Mouse (Mus musculus) kidney, postnatal 0 days (tissue): ENCODE results near the gene Senp3. TPM values are rescaled to one million over a fixed set of nuclear protein-coding genes. Genes with fewer than 3 reads are reported as not detected.
A peak's percentile ranks its signal among the peaks of the same experiment; 100 is the strongest.
"Not testable (repeated sequence)": the region's sequence is repeated elsewhere in the genome, so short reads cannot be mapped to it uniquely, and the experiment has no call there.

Experiments used
- ATAC-seq: fragments of 200-750 bp; cut with Nextera tagmentation; replicated peaks from 2 replicates; pipeline ENCODE4 v1.8.0; 2017; ENCODE audit warnings: low read depth, moderate number of reproducible peaks, moderate TSS enrichment, moderate library complexity; ENCODE audit not compliant: low FRiP score
- DNase-seq: peaks from one replicate; pipeline ENCODE4 v3.0.0-alpha.2; 2016; ENCODE audit warnings: low spot score
- H3K27ac ChIP-seq: fragments of 300-500 bp; sonication (generic); 2 replicates; pipeline ENCODE4 v1.5.1; 2014; ENCODE audit warnings: mild to moderate bottlenecking
- H3K27me3 ChIP-seq: fragments of 300-500 bp; sonication (generic); 2 replicates; pipeline ENCODE4 v1.6.1; 2014; ENCODE audit warnings: low read length, mixed read lengths; ENCODE audit not compliant: insufficient read depth
- H3K36me3 ChIP-seq: fragments of 300-500 bp; sonication (generic); 2 replicates; pipeline ENCODE4 v1.6.1; 2014; ENCODE audit warnings: low read length, mixed read lengths; ENCODE audit not compliant: insufficient read depth
- H3K4me1 ChIP-seq: fragments of 300-500 bp; sonication (generic); replicated peaks from 2 replicates; pipeline ENCODE4 v1.6.1; 2014; ENCODE audit warnings: antibody characterized with exemption, low read length, mixed read lengths; ENCODE audit not compliant: insufficient read depth
- H3K4me2 ChIP-seq: fragments of 300-500 bp; sonication (generic); 2 replicates; pipeline ENCODE4 v1.6.1; 2014; ENCODE audit warnings: mild to moderate bottlenecking, low read length, moderate library complexity, mixed read lengths
- H3K4me3 ChIP-seq: fragments of 300-500 bp; sonication (generic); replicated peaks from 2 replicates; pipeline ENCODE4 v1.5.1; 2014; ENCODE audit warnings: low read depth, low read length
- H3K9ac ChIP-seq: fragments of 300-500 bp; sonication (generic); 2 replicates; pipeline ENCODE4 v1.6.1; 2014; ENCODE audit warnings: low read depth, low read length
- H3K9me3 ChIP-seq: fragments of 300-500 bp; sonication (generic); replicated peaks from 2 replicates; pipeline ENCODE4 v1.6.1; 2016; ENCODE audit warnings: low read length, inconsistent platforms, mixed read lengths
- CTCF ChIP-seq: IDR thresholded peaks from 2 replicates; pipeline ENCODE4 v1.5.1; 2016; ENCODE audit warnings: antibody characterized with exemption, low read depth, mild to moderate bottlenecking, moderate library complexity
- WGBS: fragments of 180-500 bp; shearing (Covaris S2); extraction: QIAGEN DNeasy Blood & Tissue Kit; methylation state at CpG from one replicate; pipeline ENCODE4 v1.1.7; 2014; 5-methylcytosine and 5-hydroxymethylcytosine counted together
- polyA plus RNA-seq: library from polyadenylated mRNA; unstranded; fragments of >200 nt; fragmentation: Nextera tagmentation; extraction: Ambion mirVana; gene quantifications from 2 replicates; pipeline ENCODE4 v1.2.1, GENCODE M21; 2015

Gene Senp3
- polyA plus RNA-seq, 1 experiment from 2014 or later, result 52.2 TPM

DNA sequence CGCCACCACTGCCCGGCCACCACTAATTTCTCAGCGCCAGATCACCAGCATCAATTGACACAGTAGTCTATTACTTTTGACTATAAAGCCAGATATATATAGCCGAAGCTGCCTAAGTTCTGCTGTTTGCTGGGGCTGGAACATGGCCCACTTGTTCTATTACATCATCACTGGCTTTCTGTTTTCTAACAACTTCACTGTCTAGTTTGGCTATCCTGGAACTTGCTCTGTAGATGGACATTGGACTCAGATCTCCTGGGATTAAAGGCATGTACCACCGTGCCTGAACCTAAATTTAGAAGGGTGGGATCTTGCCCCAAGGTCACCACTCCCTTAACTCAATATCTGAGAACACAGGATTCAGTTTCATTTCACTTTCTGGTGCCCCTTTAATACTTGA, 36.0 kb downstream of the Senp3 start:
- H3K27ac ChIP-seq, result no peak overlapping the region
- no peaks in the 10 kb centered on the region for H3K9me3 ChIP-seq
- H3K36me3 ChIP-seq, result peaks cover 79% of the 10 kb centered on the region
- H3K4me3 ChIP-seq, result no peak overlapping the region
- DNase-seq, result no peak
- no peaks in the 10 kb centered on the region for H3K4me1 ChIP-seq
- no peaks in the 10 kb centered on the region for H3K27me3 ChIP-seq
- no peak for TF ChIP-seq CTCF
- 90% methylated on average over 5 of the region's 5 CpGs for WGBS
- H3K9ac ChIP-seq, result no peak overlapping the region
- H3K4me2 ChIP-seq, result no peak overlapping the region
- ATAC-seq, result no peak

DNA sequence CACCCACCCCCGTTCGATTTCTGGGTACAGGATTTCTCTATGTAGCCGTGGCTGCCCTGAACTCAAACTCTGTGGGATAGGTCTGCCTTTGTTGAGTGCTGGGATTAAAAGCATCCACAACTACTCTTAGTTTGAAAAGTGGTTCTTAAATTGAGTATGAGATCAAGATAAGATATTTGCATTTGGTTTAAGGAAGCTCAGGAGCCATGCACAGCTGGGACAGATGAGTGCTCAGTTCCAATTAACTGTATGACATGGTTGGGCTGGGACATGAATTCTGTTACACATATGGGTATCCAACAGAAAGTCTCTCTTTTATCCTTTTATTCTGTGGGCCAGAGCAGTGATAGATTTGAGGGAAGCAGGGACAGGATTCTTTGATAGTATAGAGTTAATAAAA, 46.4 kb downstream of the Senp3 start:
- TF ChIP-seq CTCF, result no peak
- WGBS, result 78% methylated on average over 3 of the region's 3 CpGs
- ATAC-seq (no peak), DNase-seq (no peak)
- Histone ChIP-seq H3K4me2 (peak overlapping the region; percentile 32), H3K27ac (no peak overlapping the region), H3K27me3 (no peaks in the 10 kb centered on the region), H3K36me3 (peaks cover 5% of the 10 kb centered on the region; the same call in 1 of the 2 replicates), H3K4me3 (no peak overlapping the region), H3K9me3 (no peaks in the 10 kb centered on the region), H3K9ac (no peak overlapping the region), H3K4me1 (peaks cover 12% of the 10 kb centered on the region; the same call in 1 of the 2 replicates)

DNA sequence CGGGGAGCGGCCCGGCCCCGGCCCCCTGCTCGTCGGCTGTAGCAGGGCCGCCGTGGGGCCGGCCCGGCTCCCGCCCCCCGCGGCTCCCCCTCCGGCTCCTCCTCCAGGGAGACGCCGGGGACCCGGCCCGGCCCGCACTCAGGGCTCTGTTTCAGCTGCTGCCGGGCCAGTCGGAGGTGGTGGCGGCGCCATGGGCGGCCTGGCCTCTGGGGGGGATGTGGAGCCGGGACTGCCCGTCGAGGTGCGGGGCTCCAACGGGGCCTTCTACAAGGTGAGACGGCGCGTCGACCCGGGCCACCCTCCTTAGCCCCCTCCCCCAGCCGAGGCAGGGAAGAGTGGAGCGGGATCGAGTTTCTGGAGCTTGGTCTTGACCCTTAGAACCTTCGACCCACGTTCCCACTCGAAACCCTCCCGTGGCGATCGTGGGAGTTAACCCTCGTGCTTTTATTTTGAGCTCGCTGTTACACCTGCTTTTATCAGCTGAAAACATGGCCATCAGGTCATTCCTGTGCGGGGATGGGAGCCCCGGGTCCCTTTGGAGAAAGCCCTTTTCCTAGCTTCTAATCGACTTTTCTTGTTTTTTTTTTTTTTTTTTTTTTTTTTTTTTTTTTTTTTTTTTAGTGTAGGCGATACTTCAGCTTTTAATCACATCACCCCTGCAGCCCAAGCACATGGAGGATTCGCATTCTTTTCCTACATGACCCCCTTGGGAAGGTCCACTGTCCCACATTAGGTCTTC, 48.6 kb downstream of the Senp3 start:
- Histone ChIP-seq H3K9me3 (no peaks in the 10 kb centered on the region), H3K4me2 (peak overlapping the region; percentile 51), H3K27me3 (no peaks in the 10 kb centered on the region), H3K9ac (peak overlapping the region; percentile 97), H3K36me3 (no peaks in the 10 kb centered on the region), H3K27ac (peak overlapping the region; percentile 97), H3K4me1 (peaks cover 12% of the 10 kb centered on the region; the same call in 1 of the 2 replicates), H3K4me3 (peak overlapping the region; percentile 91)
- DNase-seq (peak; percentile 72), ATAC-seq (peak; percentile 57)
- TF ChIP-seq CTCF, result no peak
- whole genome bisulfite sequencing, result under 1% methylated on average over 38 of the region's 50 CpGs

DNA sequence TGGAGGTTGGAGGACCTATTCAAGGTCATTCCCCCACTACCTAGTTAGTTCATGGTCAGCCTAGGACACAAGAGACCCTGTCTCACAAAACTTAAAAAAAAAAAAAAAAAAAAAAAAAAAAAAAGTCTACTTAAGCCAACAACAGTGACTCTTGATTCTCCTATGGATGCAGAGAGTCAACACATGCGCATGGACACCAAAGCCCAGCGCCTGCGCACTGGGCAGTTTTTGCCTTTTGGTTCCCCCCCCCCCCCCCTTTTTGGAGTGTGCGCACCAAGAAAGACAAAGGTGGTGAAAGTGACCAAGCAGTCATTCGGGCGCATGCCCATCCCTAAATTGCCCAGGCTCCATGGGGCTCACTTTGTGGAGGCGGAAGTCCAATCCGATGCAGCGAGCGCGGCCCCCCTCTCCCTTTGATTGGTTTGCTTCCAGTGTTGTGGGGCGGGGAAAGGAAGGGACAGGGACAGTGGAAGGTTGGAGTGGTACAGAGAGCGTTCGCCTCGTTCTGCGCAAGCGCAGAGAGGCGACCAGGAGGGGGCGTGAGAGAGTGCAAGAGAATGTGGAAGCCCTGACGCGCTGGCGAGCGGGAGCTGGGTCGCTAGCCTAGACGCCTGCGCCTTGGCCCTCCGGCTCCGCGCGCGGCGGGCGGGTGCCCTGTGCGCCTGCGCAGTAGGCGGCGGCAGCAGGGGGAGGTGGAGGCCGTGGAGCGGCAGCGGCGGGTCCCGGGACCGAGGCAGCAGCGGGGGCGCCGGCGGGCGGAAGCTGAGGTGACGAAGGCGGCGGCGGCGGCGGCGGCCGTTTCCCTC, 49.4 kb downstream of the Senp3 start, which contains the start of gene Fxr2:
Gene Fxr2, plus strand, starts transcription at position 707 of the 806 bp plus-strand sequence.
- H3K36me3 ChIP-seq, result no peaks in the 10 kb centered on the region
- H3K4me1 ChIP-seq, result peaks cover 12% of the 10 kb centered on the region; the same call in 1 of the 2 replicates
- under 1% methylated on average over 36 of the region's 56 CpGs for WGBS
- H3K4me3 ChIP-seq, result peak within 1 kb of the TSS; percentile 91
- peak; percentile 89 for TF ChIP-seq CTCF
- H3K9ac ChIP-seq, result peak within 1 kb of the TSS; percentile 97
- ATAC-seq (peak; percentile 97), DNase-seq (peak; percentile 100)
- no peaks in the 10 kb centered on the region for H3K27me3 ChIP-seq
- peak within 1 kb of the TSS; percentile 51 for H3K4me2 ChIP-seq
- H3K27ac ChIP-seq, result peak within 1 kb of the TSS; percentile 97
- H3K9me3 ChIP-seq, result no peaks in the 10 kb centered on the region

DNA sequence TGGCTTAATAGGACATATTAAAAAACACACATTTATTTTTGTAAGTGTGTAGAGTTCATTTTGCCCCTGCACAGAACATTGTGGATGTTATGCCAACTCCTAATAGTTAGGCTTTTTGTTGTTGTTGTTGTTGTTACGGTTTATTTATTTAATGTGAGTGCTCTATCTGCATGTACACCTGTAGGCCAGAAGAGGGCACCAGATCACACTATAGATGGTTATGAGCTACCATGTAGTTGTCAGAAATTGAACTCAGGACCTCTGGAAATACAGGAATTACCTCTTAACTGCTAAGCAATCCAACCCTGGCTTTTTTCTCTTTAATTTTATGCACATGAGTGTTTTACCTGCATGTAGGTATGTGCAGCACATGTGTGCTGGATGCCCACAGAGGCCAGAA, 52.1 kb downstream of the Senp3 start:
- peak; percentile 74 for TF ChIP-seq CTCF
- Histone ChIP-seq H3K9ac (no peak overlapping the region), H3K27ac (no peak overlapping the region), H3K9me3 (no peaks in the 10 kb centered on the region), H3K4me1 (peaks cover 4% of the 10 kb centered on the region; the same call in 1 of the 2 replicates), H3K4me2 (no peak overlapping the region), H3K36me3 (no peaks in the 10 kb centered on the region), H3K27me3 (no peaks in the 10 kb centered on the region), H3K4me3 (no peak overlapping the region)
- DNase-seq (peak; percentile 50), ATAC-seq (no peak)
- 83% methylated on average over 1 of the region's 1 CpGs for WGBS

DNA sequence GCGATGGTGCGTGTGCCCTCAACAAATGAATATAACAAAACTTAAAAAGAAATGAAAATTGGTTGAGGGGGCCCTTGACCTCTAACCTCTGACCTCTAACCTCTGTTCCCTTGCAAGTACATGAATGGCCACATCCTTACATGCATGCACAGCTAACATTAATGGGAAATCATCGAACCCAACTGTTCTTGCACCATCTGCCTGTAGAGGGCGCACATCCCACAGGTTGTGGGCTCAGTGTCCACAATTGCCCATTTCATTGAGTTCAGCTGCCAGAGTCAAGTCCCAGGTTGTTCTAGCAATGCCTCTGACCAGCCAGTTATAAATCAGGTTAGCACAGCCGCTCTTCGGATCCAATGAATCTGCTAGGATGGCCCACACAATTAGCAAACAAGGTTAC, 53.6 kb downstream of the Senp3 start:
- Histone ChIP-seq H3K9ac (no peak overlapping the region), H3K4me3 (no peak overlapping the region), H3K27ac (no peak overlapping the region), H3K27me3 (no peaks in the 10 kb centered on the region), H3K36me3 (no peaks in the 10 kb centered on the region), H3K4me2 (no peak overlapping the region), H3K4me1 (no peaks in the 10 kb centered on the region), H3K9me3 (no peaks in the 10 kb centered on the region)
- ATAC-seq (no peak), DNase-seq (peak; percentile 82)
- 34% methylated on average over 6 of the region's 6 CpGs for WGBS
- TF ChIP-seq CTCF, result peak; percentile 98

DNA sequence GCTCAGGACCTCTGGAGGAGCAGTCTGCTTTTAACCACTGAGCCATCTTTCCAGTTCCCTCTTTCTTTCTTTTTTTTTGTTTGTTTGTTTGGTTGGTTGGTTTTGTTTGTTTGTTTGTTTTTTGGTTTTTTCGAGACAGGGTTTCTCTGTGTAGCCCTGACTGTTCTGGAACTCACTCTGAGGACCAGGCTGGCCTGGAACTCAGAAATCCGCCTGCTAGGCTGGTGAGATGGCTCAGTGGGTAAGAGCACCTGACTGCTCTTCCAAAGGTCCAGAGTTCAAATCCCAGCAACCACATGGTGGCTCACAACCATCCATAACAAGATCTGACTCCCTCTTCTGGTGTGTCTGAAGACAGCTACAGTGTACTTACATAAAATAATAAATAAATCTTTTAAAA, 57.5 kb downstream of the Senp3 start:
- not testable (repeated sequence) for H3K4me2 ChIP-seq, H3K36me3 ChIP-seq, H3K9me3 ChIP-seq, H3K4me1 ChIP-seq, ATAC-seq, H3K9ac ChIP-seq, H3K4me3 ChIP-seq, H3K27ac ChIP-seq, DNase-seq, H3K27me3 ChIP-seq
- WGBS, result 90% methylated on average over 2 of the region's 2 CpGs
